Mouse (Mus musculus): Measurements from ENCODE around the gene C2cd4c. TPM values are rescaled to one million over a fixed set of nuclear protein-coding genes. Genes with fewer than 3 reads are reported as not detected.

The C2cd4c gene
- total RNA-seq, 2 experiments from 2014 or later = not detected

DNA sequence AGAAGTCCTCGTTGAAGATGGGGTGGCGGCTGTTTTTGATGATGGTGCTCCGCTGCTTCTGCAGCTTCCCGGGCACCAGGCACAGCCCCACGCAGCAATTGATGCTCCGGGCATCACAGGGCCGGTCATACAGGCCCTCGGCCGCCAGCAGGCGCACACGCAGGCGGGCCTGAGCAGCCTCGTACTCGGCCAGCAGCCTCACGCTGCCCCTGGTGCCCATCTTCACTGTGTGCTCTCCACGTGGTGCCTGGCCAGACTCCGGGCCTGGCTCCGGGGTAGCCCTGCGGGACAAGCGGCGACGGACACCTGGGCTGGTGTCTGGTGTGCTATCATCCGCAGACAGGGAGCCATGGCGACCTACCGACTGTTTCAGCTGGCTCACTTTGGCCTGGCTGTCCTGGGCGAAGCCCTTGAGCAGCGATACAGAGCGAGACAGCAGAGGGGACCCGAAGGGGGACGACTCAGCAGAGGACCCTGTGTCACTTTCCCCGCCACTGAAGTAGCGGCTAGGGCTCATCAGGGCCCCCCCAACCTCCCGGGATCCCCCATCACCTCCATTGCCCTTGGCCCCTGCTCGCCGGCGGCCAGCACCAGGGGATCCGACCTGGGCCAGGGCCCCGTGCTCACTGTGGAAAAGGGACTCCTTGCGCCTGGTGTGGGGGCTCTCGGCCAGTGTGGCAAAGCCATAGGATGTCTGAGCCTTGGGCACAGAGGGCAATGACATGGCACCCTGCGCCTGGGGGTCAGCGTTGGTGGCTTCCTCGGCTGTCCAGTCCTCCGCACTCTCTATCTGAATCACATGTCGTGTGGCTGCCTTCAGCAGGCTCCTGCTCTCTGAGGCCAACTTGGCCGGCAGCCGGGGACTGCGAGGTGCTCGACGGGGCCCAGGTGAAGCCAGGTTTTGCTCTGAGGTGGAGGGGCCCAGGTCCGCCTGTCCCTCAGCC is 1.4 kb downstream of the C2cd4c start:
- peak; percentile 43 for ATAC-seq (ENCODE audit: poor library complexity, severe bottlenecking)

DNA sequence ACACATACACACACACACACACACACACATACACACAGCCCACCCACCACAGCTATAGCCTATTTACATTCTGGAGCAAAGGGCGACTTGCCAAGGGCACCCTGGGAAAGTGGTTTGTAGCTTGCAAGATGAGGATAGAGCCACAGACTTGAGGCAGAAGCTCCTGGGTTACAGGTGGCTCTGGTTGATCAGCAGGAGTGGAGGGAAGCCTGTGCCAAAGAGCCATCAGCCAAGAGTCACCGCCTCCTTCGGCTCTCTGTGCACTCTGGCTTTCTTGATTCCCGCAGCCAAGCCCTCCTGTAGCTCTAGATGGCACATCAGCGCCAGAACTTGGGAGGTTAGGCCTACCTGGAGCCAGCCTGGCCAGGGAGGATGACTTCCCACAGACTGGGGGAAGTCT is 2.5 kb downstream of the C2cd4c start:
- no peak for ATAC-seq (ENCODE audit: poor library complexity, severe bottlenecking)

- no peak for ATAC-seq (ENCODE audit: poor library complexity, severe bottlenecking)
These were observed 4.5 kb downstream of the C2cd4c start for GRCm38 (mm10) chr10:79609276-79609675.

DNA sequence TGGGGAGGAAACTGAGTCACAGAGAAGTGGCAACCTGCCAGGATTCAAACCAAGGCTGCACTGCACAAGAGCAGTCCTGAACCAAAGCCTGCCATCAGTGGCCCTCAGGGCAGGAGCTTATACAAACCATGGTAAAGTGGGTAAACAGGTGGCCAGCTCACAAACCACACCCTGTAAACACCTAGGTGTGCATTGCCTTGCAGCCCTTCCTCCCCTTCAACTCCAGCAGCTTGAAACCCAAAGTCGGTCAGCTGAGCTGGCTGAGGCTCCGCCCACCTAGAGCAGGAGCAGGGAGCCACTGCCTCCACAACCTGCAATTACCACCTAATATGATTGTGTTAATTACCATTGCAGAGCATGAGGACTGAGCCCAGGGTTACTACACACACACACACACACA is 5.9 kb downstream of the C2cd4c start:
- ATAC-seq (ENCODE audit: poor library complexity, severe bottlenecking) = no peak

DNA sequence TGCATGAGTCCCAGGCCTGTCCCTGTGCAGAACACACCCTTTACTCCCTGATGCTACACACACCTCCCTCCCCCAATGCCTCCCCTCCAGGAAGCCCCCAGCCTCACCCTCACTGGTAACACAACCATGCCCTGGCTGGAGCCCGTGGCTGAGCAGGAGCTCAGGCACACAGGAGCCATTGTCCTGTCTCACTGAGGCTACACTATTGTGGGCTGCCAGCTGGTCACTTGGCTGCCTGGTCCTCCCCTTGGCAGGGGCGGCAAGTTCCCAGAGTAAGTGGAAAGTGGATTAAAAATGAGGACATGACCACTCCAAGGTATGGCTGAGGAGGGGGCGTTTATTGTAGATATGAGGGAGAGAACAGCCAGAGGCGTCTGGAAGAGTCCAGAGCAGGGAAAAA is 7.3 kb downstream of the C2cd4c start:
- no peak for ATAC-seq (ENCODE audit: poor library complexity, severe bottlenecking)

GRCm38 (mm10) chr10:79597936-79598230 is 15.9 kb downstream of the C2cd4c start:
- no peak for ATAC-seq (ENCODE audit: poor library complexity, severe bottlenecking)

- ATAC-seq (ENCODE audit: poor library complexity, severe bottlenecking) = no peak
These were observed 16.5 kb downstream of the C2cd4c start for GRCm38 (mm10) chr10:79597051-79597935.

- ATAC-seq (ENCODE audit: poor library complexity, severe bottlenecking) = no peak; the same call in 1 of the 2 replicates
These were observed 18.3 kb downstream of the C2cd4c start for GRCm38 (mm10) chr10:79595590-79595929.

GRCm38 (mm10) chr10:79594872-79595589 is 18.8 kb downstream of the C2cd4c start:
- peak; percentile 72 for ATAC-seq (ENCODE audit: poor library complexity, severe bottlenecking)

DNA sequence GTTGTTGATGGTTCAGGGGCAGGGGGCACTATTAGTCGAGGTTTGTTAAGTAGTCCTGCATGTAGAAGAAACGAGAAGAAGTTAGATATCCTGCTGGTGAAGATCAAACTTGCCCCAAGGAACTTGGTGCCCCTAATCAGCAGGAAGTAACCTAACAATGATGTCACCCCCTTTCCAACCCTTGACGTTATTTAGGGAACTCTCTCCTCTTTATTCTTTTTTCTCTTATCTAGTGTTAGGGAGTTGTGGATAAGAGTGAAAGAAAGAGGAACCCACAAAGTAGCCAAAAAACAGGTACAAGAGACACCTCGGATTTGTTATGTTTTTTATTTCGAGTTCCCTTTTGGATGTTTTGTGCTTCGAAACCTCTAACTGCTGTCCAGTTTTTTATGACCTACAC is 19.7 kb downstream of the C2cd4c start:
- ATAC-seq (ENCODE audit: poor library complexity, severe bottlenecking) = no peak

DNA sequence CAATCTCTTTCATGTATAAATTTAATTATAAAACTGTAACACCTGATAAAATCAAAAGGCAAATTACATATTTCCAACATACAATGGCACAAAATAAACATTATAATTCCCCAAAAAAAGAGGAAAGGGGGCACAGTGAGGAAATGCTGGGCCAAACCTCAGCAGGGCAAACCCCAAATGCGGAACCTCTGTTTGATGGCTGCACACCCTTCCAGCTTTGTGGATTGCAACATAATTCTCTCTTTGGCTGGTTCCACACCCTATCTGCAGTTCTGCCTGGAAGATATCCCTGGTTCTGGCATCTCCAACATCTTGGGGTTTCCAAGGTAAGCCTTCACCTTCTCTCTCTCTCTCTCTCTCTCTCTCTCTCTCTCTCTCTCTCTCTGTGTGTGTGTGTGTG is 23.1 kb downstream of the C2cd4c start:
- peak; percentile 85 for ATAC-seq (ENCODE audit: poor library complexity, severe bottlenecking)

GRCm38 (mm10) chr10:79587752-79588126 is 26.1 kb downstream of the C2cd4c start:
- ATAC-seq (ENCODE audit: poor library complexity, severe bottlenecking) = peak; percentile 42; the same call in 1 of the 2 replicates

GRCm38 (mm10) chr10:79587061-79587751 is 26.6 kb downstream of the C2cd4c start, which contains the start of gene Theg:
Theg (minus strand) TSS chr10:79587331.
- ATAC-seq (ENCODE audit: poor library complexity, severe bottlenecking) = no peak

GRCm38 (mm10) chr10:79586243-79586642 is 27.6 kb downstream of the C2cd4c start:
- no peak for ATAC-seq (ENCODE audit: poor library complexity, severe bottlenecking)

GRCm38 (mm10) chr10:79585723-79586122 is 28.1 kb downstream of the C2cd4c start:
- ATAC-seq (ENCODE audit: poor library complexity, severe bottlenecking) = no peak

DNA sequence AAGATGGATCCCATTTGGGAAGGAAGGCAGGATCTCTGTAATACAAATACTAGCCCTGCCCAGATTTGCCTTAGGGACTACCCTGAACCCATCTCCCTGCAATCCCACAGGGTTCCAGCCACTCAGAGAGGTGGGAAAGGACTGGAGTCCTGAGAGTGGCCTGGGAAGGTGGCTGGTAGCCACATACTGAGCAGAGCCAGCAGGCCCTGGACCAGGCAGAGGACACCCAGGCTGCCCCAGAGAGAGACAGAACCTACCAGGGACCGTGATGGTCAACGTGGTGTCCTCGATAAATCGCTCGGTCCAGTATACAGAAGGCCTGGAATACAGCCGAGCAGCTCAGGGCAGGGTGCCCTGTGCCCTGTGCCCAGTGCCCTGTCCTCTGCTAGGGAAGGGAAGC is 28.7 kb downstream of the C2cd4c start:
- no peak for ATAC-seq (ENCODE audit: poor library complexity, severe bottlenecking)

GRCm38 (mm10) chr10:79584426-79584825 is 29.4 kb downstream of the C2cd4c start:
- no peak for ATAC-seq (ENCODE audit: poor library complexity, severe bottlenecking)

DNA sequence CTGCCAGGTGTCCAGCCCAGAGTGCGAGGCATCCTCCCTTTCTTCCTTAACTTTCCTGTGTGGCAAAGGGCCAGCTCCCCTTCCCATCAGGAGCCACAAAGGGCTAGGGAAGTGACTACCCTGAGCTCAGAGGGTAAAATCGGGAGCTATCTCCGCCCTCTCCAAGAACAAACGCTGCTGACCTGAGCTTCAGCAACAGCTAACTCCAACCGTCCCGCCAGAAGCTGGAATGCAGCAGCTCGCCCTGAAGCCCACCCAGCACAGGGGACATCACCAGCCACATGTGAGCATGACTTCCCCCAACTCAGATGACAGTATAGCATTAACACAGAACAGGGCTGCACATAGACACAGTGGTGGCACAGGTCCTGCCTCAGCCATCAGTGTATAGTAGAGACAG is 29.8 kb downstream of the C2cd4c start:
- ATAC-seq (ENCODE audit: poor library complexity, severe bottlenecking) = no peak

- ATAC-seq (ENCODE audit: poor library complexity, severe bottlenecking) = no peak
These were observed 32.3 kb downstream of the C2cd4c start for GRCm38 (mm10) chr10:79581501-79581900.

GRCm38 (mm10) chr10:79580811-79581210 is 33.0 kb downstream of the C2cd4c start:
- ATAC-seq (ENCODE audit: poor library complexity, severe bottlenecking) = peak; percentile 57

DNA sequence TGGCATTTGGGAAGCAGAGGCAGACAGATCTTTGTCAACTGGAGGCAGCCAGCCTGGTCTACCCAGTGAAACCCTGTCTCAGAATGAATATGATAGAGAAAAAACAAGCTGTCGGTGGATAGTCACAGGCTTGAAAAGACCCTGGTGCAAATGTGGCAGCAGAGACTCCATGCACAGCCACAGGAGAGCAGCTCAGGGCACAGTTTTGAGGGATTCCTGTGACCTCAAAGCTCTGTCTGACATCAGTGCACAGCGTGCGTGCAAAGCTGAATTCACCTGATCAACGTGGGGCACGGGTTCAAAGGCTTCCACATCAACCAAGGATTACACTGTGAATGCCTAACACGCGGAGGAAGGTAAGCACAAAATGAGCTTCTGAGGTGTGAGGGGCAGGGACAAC is 33.5 kb downstream of the C2cd4c start:
- no peak for ATAC-seq (ENCODE audit: poor library complexity, severe bottlenecking)
